Mouse (Mus musculus) adipocyte (in vitro differentiated cells): ENCODE data around the gene Moxd2.

Experiments
- DNase-seq: peaks from one replicate; pipeline ENCODE4 v3.0.0-alpha.2; 2016; ENCODE audit warnings: low spot score

Gene Moxd2

GRCm38 (mm10) chr6:40887394-40887793 lies at the start of gene Moxd2:
TSS of gene Moxd2 (minus strand) at chr6:40887494.
- DNase-seq, result no peak

- DNase-seq, result no peak
Observed at GRCm38 (mm10) chr6:40919954-40920353, 32.7 kb upstream of the Moxd2 start.

GRCm38 (mm10) chr6:40900287-40900686 lies 13.0 kb upstream of the Moxd2 start, which contains the start of gene Prss58:
TSS of gene Prss58 (minus strand) at chr6:40900387.
- DNase-seq, result no peak

GRCm38 (mm10) chr6:40894716-40895115 lies 7.4 kb upstream of the Moxd2 start:
- peak; percentile 14 for DNase-seq

- peak; percentile 19 for DNase-seq
Observed at GRCm38 (mm10) chr6:40893577-40893976, 6.3 kb upstream of the Moxd2 start.

- no peak for DNase-seq
Observed at GRCm38 (mm10) chr6:40891754-40892153, 4.5 kb upstream of the Moxd2 start.

GRCm38 (mm10) chr6:40890973-40891372 lies 3.7 kb upstream of the Moxd2 start:
- DNase-seq, result no peak

- DNase-seq, result no peak
Observed at GRCm38 (mm10) chr6:40845283-40845682, 42.0 kb downstream of the Moxd2 start.
